Mouse (Mus musculus) lung, postnatal 0 days (tissue): ENCODE results near the gene Bbs10. TPM values are rescaled to one million over a fixed set of nuclear protein-coding genes. Genes with fewer than 3 reads are reported as not detected.

Experiments
- ATAC-seq: fragments of 200-750 bp; cut with Nextera tagmentation; 2 replicates; pipeline ENCODE4 v1.8.0; 2017; ENCODE audit warnings: moderate library complexity
- DNase-seq: peaks from one replicate; pipeline ENCODE4 v3.0.0-alpha.2; 2016; ENCODE audit warnings: low spot score
- H3K27ac ChIP-seq: fragments of 300-500 bp; sonication (generic); 2 replicates; pipeline ENCODE4 v1.5.1; 2014; ENCODE audit warnings: antibody characterized with exemption, mild to moderate bottlenecking, low read length, mixed read lengths
- H3K27me3 ChIP-seq: fragments of 300-500 bp; sonication (generic); replicated peaks from 2 replicates; pipeline ENCODE4 v1.6.1; 2014; ENCODE audit warnings: low read length, mixed read lengths; ENCODE audit not compliant: insufficient read depth
- H3K36me3 ChIP-seq: fragments of 300-500 bp; sonication (generic); 2 replicates; pipeline ENCODE4 v1.6.1; 2014; ENCODE audit warnings: low read length, mixed read lengths; ENCODE audit not compliant: insufficient read depth
- H3K4me1 ChIP-seq: fragments of 300-500 bp; sonication (generic); 2 replicates; pipeline ENCODE4 v1.6.1; 2014; ENCODE audit warnings: antibody characterized with exemption, low read depth, low read length, mixed read lengths; ENCODE audit not compliant: insufficient read depth
- H3K4me2 ChIP-seq: fragments of 300-500 bp; sonication (generic); replicated peaks from 2 replicates; pipeline ENCODE4 v1.6.1; 2014; ENCODE audit warnings: low read depth, mild to moderate bottlenecking, low read length, moderate library complexity, mixed read lengths
- H3K4me3 ChIP-seq: fragments of 300-500 bp; sonication (generic); 2 replicates; pipeline ENCODE4 v1.5.1; 2014; ENCODE audit warnings: low read depth, low read length
- H3K9ac ChIP-seq: fragments of 300-500 bp; sonication (generic); replicated peaks from 2 replicates; pipeline ENCODE4 v1.6.1; 2014; ENCODE audit warnings: low read depth, mild to moderate bottlenecking
- H3K9me3 ChIP-seq: fragments of 300-500 bp; sonication (generic); 2 replicates; pipeline ENCODE4 v1.6.1; 2016; ENCODE audit warnings: low read length, mixed read lengths
- CTCF ChIP-seq: IDR thresholded peaks from 2 replicates; pipeline ENCODE4 v1.5.1; 2016; ENCODE audit warnings: antibody characterized with exemption, mild to moderate bottlenecking
- EP300 ChIP-seq: IDR thresholded peaks from 2 replicates; pipeline ENCODE4 v1.6.1; 2016; ENCODE audit warnings: antibody characterized with exemption, mild to moderate bottlenecking, control low read depth
- WGBS: fragments of 180-500 bp; shearing (Covaris S2); extraction: QIAGEN DNeasy Blood & Tissue Kit; methylation state at CpG from one replicate; pipeline ENCODE4 v1.1.7; 2014; 5-methylcytosine and 5-hydroxymethylcytosine counted together
- polyA plus RNA-seq: library from polyadenylated mRNA; unstranded; fragments of >200 nt; fragmentation: Nextera tagmentation; extraction: Ambion mirVana; gene quantifications from 2 replicates; pipeline ENCODE4 v1.2.1, GENCODE M21; 2015

Bbs10 gene
- polyA plus RNA-seq, 1 experiment from 2014 or later = 3.2 TPM

DNA sequence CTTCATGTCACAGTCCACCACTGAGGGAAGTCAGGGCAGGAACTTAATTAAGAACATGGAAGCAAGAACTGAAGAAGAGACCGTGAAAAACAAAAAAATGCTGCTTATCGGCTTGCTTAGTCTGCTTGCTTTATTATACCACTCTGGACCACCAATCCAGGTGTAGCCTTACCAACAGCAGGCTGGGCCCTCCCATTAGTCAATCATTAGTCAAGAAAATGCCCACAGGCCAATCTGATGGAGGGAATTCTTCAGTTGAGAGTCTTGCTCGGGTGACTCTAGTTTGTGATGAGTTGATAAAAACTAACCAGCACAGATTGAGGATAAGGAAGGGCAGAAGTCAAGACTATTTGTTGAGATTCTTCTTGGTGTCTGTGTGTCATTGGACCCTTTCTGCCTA, 40.2 kb upstream of the Bbs10 start:
- WGBS = 80% methylated on average over 3 of the region's 3 CpGs
- no peak for DNase-seq
- no peaks in the 10 kb centered on the region for H3K27me3 ChIP-seq
- no peak overlapping the region for H3K4me2 ChIP-seq
- H3K27ac ChIP-seq = no peak overlapping the region
- no peaks in the 10 kb centered on the region for H3K36me3 ChIP-seq
- H3K9me3 ChIP-seq = no peaks in the 10 kb centered on the region
- H3K4me1 ChIP-seq = no peaks in the 10 kb centered on the region
- no peak overlapping the region for H3K9ac ChIP-seq
- ATAC-seq = no peak
- no peak overlapping the region for H3K4me3 ChIP-seq
- TF ChIP-seq EP300 (no peak), CTCF (no peak)

- H3K4me3 ChIP-seq = no peak overlapping the region
- peak; percentile 40; the same call in 1 of the 2 replicates for ATAC-seq
- TF ChIP-seq CTCF (no peak), EP300 (no peak)
- no peak overlapping the region for H3K27ac ChIP-seq
- no peaks in the 10 kb centered on the region for H3K4me1 ChIP-seq
- H3K9ac ChIP-seq = no peak overlapping the region
- H3K27me3 ChIP-seq = no peaks in the 10 kb centered on the region
- no peak overlapping the region for H3K4me2 ChIP-seq
- no peak for DNase-seq
- no peaks in the 10 kb centered on the region for H3K9me3 ChIP-seq
- 68% methylated on average over 15 of the region's 15 CpGs for WGBS
- peaks cover 26% of the 10 kb centered on the region; the same call in 1 of the 2 replicates for H3K36me3 ChIP-seq
Observed at GRCm38 (mm10) chr10:111271687-111272086, 26.8 kb upstream of the Bbs10 start.

DNA sequence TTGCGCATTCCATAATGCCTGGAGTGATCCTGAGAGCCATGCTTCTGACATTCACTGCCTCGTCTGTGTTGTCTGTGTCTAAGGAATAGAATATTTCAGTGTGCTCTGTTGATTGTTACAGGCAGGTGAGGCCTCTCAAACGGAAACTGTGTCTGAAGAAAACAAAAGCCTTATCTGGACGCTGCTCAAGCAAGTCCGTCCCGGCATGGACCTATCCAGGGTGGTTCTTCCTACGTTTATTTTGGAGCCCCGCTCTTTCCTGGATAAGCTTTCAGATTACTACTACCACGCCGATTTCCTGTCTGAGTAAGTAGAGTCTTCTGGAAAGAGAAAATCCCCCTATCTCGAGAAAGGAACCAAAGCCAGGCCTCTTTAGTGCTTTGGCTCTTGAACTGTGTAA, 25.6 kb upstream of the Bbs10 start:
- TF ChIP-seq EP300 (0 out of 2 replicates have a peak, but pooled peaks have one; percentile 12), CTCF (no peak)

DNA sequence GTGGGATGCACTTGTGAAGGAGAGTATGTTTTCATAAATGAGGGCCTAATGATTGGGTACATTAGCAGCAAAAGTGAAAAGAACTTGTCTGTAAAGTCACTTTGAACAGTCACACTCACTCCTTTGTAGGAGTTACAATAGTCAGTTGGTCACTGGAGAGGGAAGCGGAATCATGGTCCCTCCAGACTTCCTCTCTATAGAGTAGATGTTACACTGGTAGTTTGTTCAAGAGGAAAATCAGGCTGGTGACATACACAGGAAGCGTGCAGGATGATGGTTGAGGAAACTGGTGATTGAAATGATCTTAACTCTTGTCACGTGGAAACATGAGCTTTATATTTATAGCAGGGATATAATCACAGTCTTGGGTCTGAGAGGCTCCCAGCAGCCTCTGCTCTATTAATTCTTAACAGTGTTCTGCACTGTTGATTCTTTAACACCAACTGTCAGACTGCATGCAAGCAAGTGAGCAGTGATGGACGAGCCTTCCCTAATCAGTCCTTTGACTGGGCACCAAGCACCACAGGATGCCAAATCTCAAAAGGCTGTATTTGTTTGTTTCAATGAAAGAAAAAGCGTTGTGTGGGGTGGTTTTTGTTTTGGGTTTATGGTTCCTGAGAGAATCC, 24.9 kb upstream of the Bbs10 start:
- ATAC-seq (peak; percentile 72), DNase-seq (peak; percentile 45)
- H3K4me2 ChIP-seq = no peak overlapping the region
- 56% methylated on average over 5 of the region's 5 CpGs for WGBS
- no peaks in the 10 kb centered on the region for H3K27me3 ChIP-seq
- H3K9me3 ChIP-seq = no peaks in the 10 kb centered on the region
- H3K4me1 ChIP-seq = no peaks in the 10 kb centered on the region
- H3K36me3 ChIP-seq = peaks cover 31% of the 10 kb centered on the region; the same call in 1 of the 2 replicates
- no peak overlapping the region for H3K4me3 ChIP-seq
- no peak overlapping the region for H3K9ac ChIP-seq
- TF ChIP-seq CTCF (no peak), EP300 (no peak)
- H3K27ac ChIP-seq = peak overlapping the region; percentile 57; the same call in 1 of the 2 replicates

More for the DNA sequence above, 25.6 kb upstream of the Bbs10 start:
- H3K27me3 ChIP-seq = no peaks in the 10 kb centered on the region
- no peak overlapping the region for H3K9ac ChIP-seq
- no peak overlapping the region for H3K4me3 ChIP-seq
- H3K36me3 ChIP-seq = peaks cover 31% of the 10 kb centered on the region; the same call in 1 of the 2 replicates
- H3K4me2 ChIP-seq = no peak overlapping the region
- WGBS = 57% methylated on average over 11 of the region's 11 CpGs
- H3K4me1 ChIP-seq = no peaks in the 10 kb centered on the region
- DNase-seq (no peak), ATAC-seq (peak; percentile 30; the same call in 1 of the 2 replicates)
- H3K9me3 ChIP-seq = no peaks in the 10 kb centered on the region
- H3K27ac ChIP-seq = peak overlapping the region; percentile 57

GRCm38 (mm10) chr10:111275822-111276221, 22.7 kb upstream of the Bbs10 start:
- H3K4me3 ChIP-seq = no peak overlapping the region
- no peak overlapping the region for H3K4me2 ChIP-seq
- no peaks in the 10 kb centered on the region for H3K9me3 ChIP-seq
- H3K36me3 ChIP-seq = peaks cover 20% of the 10 kb centered on the region; the same call in 1 of the 2 replicates
- DNase-seq = no peak
- no peak for ATAC-seq
- H3K4me1 ChIP-seq = no peaks in the 10 kb centered on the region
- no peak overlapping the region for H3K27ac ChIP-seq
- no peak overlapping the region for H3K9ac ChIP-seq
- no peak for TF ChIP-seq CTCF
- TF ChIP-seq EP300 = no peak
- no peaks in the 10 kb centered on the region for H3K27me3 ChIP-seq
- 93% methylated on average over 2 of the region's 2 CpGs for WGBS

DNA sequence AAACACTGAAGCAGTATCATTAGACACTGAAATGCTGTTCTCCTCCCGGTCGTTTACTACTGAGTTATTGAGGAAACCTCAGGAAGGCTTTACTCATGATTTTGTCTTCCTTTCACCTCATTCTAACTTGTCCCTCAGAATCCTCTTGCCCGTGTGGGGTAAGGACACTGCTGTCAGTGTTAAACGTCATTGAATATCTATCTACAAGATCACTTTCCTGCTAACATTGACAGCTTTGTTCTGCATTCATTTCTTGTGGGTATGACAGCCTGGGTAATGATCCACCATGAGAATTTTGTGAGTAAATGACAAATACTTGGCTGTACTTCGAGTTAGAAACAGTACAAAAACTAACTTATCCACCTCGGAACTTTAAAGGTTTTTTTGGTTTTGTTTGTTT, 848 bp upstream of the Bbs10 start:
- WGBS = 35% methylated on average over 6 of the region's 6 CpGs
- Histone ChIP-seq H3K4me3 (no peak overlapping the region), H3K4me1 (no peaks in the 10 kb centered on the region; the same call in 1 of the 2 replicates), H3K9me3 (no peaks in the 10 kb centered on the region), H3K9ac (peak overlapping the region; percentile 56; the same call in 1 of the 2 replicates), H3K27ac (no peak overlapping the region; the same call in 1 of the 2 replicates), H3K4me2 (peak overlapping the region; percentile 77), H3K27me3 (no peaks in the 10 kb centered on the region), H3K36me3 (no peaks in the 10 kb centered on the region; the same call in 1 of the 2 replicates)
- DNase-seq (no peak), ATAC-seq (no peak)
- no peak for TF ChIP-seq EP300
- TF ChIP-seq CTCF = no peak
